ENCODE assay signal across 34 mouse cellular contexts in genomic region chr15:102141120-102141519, GRCm38 (mm10). TPM values are rescaled to one million over a fixed set of nuclear protein-coding genes. Genes with fewer than 3 reads are reported as not detected.
"Had no signal": no experiment of that assay in that cellular context is flagged by ENCODE, and none has a peak within 500 bp of the region (broad histone marks: within the 10 kb centered on the region; RNA-seq: fewer than 3 reads in every experiment).

No protein-coding gene starts in this region.

- H3K36me3 ChIP-seq: heart, embryonic 12.5 days; heart, embryonic 13.5 days; heart, embryonic 15.5 days; hindbrain, embryonic 10.5 days; hindbrain, embryonic 12.5 days; hindbrain, embryonic 13.5 days; hindbrain, embryonic 15.5 days; intestine, embryonic 15.5 days; kidney, embryonic 15.5 days had no signal

- H3K4me2 ChIP-seq: heart, embryonic 11.5 days; heart, embryonic 12.5 days; heart, embryonic 13.5 days; heart, embryonic 15.5 days; hindbrain, embryonic 12.5 days; hindbrain, embryonic 13.5 days; hindbrain, embryonic 14.5 days; hindbrain, embryonic 15.5 days; intestine, embryonic 15.5 days; kidney, embryonic 15.5 days had no signal

- H3K4me3 ChIP-seq: heart, embryonic 12.5 days; heart, embryonic 13.5 days; heart, embryonic 15.5 days; hindbrain, embryonic 10.5 days; hindbrain, embryonic 12.5 days; hindbrain, embryonic 13.5 days; hindbrain, embryonic 15.5 days; intestine, embryonic 15.5 days; kidney, embryonic 15.5 days; layer of hippocampus, adult 2 months; left cerebral cortex, adult 2 months had no signal

- H3K9ac ChIP-seq: heart, embryonic 12.5 days; heart, embryonic 13.5 days; heart, embryonic 15.5 days; hindbrain, embryonic 12.5 days; hindbrain, embryonic 13.5 days; hindbrain, embryonic 14.5 days; hindbrain, embryonic 15.5 days; intestine, embryonic 15.5 days; kidney, embryonic 15.5 days had no signal

- H3K9me3 ChIP-seq: heart, embryonic 12.5 days; heart, embryonic 13.5 days; heart, embryonic 15.5 days; hindbrain, embryonic 10.5 days; hindbrain, embryonic 12.5 days; hindbrain, embryonic 13.5 days; hindbrain, embryonic 15.5 days; intestine, embryonic 15.5 days; kidney, embryonic 15.5 days had no signal

- DNase-seq: heart, postnatal 10 days; heart, postnatal 14 days; heart, postnatal 36 days; heart, postnatal 4 days; kidney, adult 11 months; kidney, adult 18-20 months; kidney, adult 2 months; kidney, adult 8-10 months; kidney, adult 9 months; kidney, postnatal 10 days; kidney, postnatal 14 days; kidney, postnatal 25 days; kidney, postnatal 4 days; layer of hippocampus, adult 9-11 months; layer of hippocampus, postnatal 36 days had no signal

- H3K27ac ChIP-seq: heart, embryonic 13.5 days; heart, embryonic 15.5 days; hindbrain, embryonic 10.5 days; hindbrain, embryonic 12.5 days; hindbrain, embryonic 13.5 days; hindbrain, embryonic 14.5 days; hindbrain, embryonic 15.5 days; hindbrain, postnatal 0 days; intestine, embryonic 15.5 days; kidney, embryonic 15.5 days; kidney, postnatal 0 days; layer of hippocampus, adult 2 months; left cerebral cortex, adult 2 months had no signal

RNA-seq across cellular contexts. Expression of gene Igfbp6, which starts 3.0 kb away (rescaled TPM):
- polyA plus RNA-seq: hindbrain, embryonic 10.5 days; hindbrain, embryonic 12.5 days had no signal

RNA-seq across cellular contexts. Expression of gene Soat2, which starts 9.2 kb away (rescaled TPM):
- total RNA-seq: heart, postnatal 36 days; layer of hippocampus, adult 2 months; layer of hippocampus, postnatal 10 days; layer of hippocampus, postnatal 14 days; layer of hippocampus, postnatal 25 days had no signal
- polyA plus RNA-seq: hindbrain, embryonic 13.5 days; hindbrain, embryonic 14.5 days; hindbrain, embryonic 16.5 days had no signal
